Comparison of ENCODE assay signal across 27 mouse cellular contexts in genomic region chr14:55845506-55846294, GRCm38 (mm10). TPM values are rescaled to one million over a fixed set of nuclear protein-coding genes. Genes with fewer than 3 reads are reported as not detected.
DNase-seq lines count a peak whose midpoint lies in the region; ATAC-seq and TF ChIP-seq lines count a peak whose summit lies in the region.
"Had no signal": no experiment of that assay in that cellular context is flagged by ENCODE, and none has a peak within 500 bp of the region (broad histone marks: within the 10 kb centered on the region; RNA-seq: fewer than 3 reads in every experiment).

No protein-coding gene starts in this region.

- H3K27ac ChIP-seq in kidney, embryonic 15.5 days, result no peak overlapping the region
- no peak overlapping the region for H3K27ac ChIP-seq in kidney, embryonic 14.5 days (ENCODE audit: low read depth, low read length)
- H3K27ac ChIP-seq in kidney, postnatal 0 days, result peak overlapping the region; percentile 42; the same call in 1 of the 2 replicates
- H3K27ac ChIP-seq in liver, embryonic 15.5 days (replicated peaks), result no peak overlapping the region
- H3K27ac ChIP-seq in layer of hippocampus, adult 2 months, result no peak overlapping the region
- H3K27ac ChIP-seq: forebrain, embryonic 13.5 days; hindbrain, embryonic 13.5 days; left cerebral cortex, adult 2 months; limb, embryonic 13.5 days; midbrain, embryonic 12.5 days had no signal

- 57% methylated on average over 9 of the region's 9 CpGs for WGBS in kidney, embryonic 15.5 days
- WGBS in kidney, embryonic 14.5 days, result 59% methylated on average over 9 of the region's 9 CpGs
- 54% methylated on average over 9 of the region's 9 CpGs for WGBS in kidney, postnatal 0 days
- WGBS in liver, embryonic 15.5 days (ENCODE audit: insufficient replicate concordance), result 63% methylated on average over 9 of the region's 9 CpGs

- TF ChIP-seq CTCF in kidney, postnatal 0 days (IDR thresholded peaks at IDR 0.05; ENCODE audit: low read depth), result no peak
- TF ChIP-seq CTCF in layer of hippocampus, adult 2 months (conservative IDR thresholded peaks at IDR 0.05), result no peak

- DNase-seq in adipocyte (ENCODE audit: low spot score), result peak; percentile 52
- DNase-seq in kidney, postnatal 0 days (ENCODE audit: low spot score), result no peak
- no peak for DNase-seq in layer of hippocampus, postnatal 36 days
- DNase-seq in layer of hippocampus, adult 2 months (ENCODE audit: low spot score in 2 of 2), result no peak
- DNase-seq: adrenal gland, adult 2 months; adrenal gland, postnatal 36 days; B cell, adult 2 months; cerebellum, adult 2 months; cerebellum, postnatal 25 days; gastrocnemius, postnatal 10 days; heart, postnatal 4 days; lung, adult 18-20 months; lung, postnatal 4 days; right cerebral cortex, postnatal 14 days; thymus, adult 18-20 months; thymus, postnatal 25 days had no signal

- no peaks in the 10 kb centered on the region for H3K36me3 ChIP-seq in kidney, embryonic 15.5 days
- H3K36me3 ChIP-seq in kidney, embryonic 14.5 days (ENCODE audit: control insufficient read depth, insufficient read depth, low read length), result no peaks in the 10 kb centered on the region
- H3K36me3 ChIP-seq in kidney, postnatal 0 days (ENCODE audit: insufficient read depth, low read length), result no peaks in the 10 kb centered on the region
- H3K36me3 ChIP-seq in liver, embryonic 15.5 days (replicated peaks), result no peaks in the 10 kb centered on the region
- H3K36me3 ChIP-seq: hindbrain, embryonic 13.5 days; limb, embryonic 13.5 days; midbrain, embryonic 12.5 days had no signal

- no peaks in the 10 kb centered on the region for H3K4me1 ChIP-seq in kidney, embryonic 15.5 days
- H3K4me1 ChIP-seq in kidney, embryonic 14.5 days (ENCODE audit: control insufficient read depth, insufficient read depth, low read length), result no peaks in the 10 kb centered on the region
- H3K4me1 ChIP-seq in kidney, postnatal 0 days (replicated peaks; ENCODE audit: insufficient read depth, low read length), result no peaks in the 10 kb centered on the region
- no peaks in the 10 kb centered on the region for H3K4me1 ChIP-seq in liver, embryonic 15.5 days (replicated peaks)
- H3K4me1 ChIP-seq: forebrain, embryonic 13.5 days; hindbrain, embryonic 13.5 days; midbrain, embryonic 12.5 days had no signal

- H3K9ac ChIP-seq in kidney, embryonic 15.5 days, result no peak overlapping the region
- no peak overlapping the region for H3K9ac ChIP-seq in kidney, embryonic 14.5 days (ENCODE audit: low read depth, low read length)
- H3K9ac ChIP-seq in kidney, postnatal 0 days (ENCODE audit: low read depth, low read length), result no peak overlapping the region
- no peak overlapping the region for H3K9ac ChIP-seq in liver, embryonic 15.5 days
- H3K9ac ChIP-seq: forebrain, embryonic 13.5 days; hindbrain, embryonic 13.5 days; limb, embryonic 13.5 days; midbrain, embryonic 12.5 days had no signal

- peak; percentile 56 for ATAC-seq in kidney, embryonic 15.5 days (replicated peaks; ENCODE audit: low FRiP score)
- no peak for ATAC-seq in kidney, embryonic 14.5 days (ENCODE audit: low FRiP score, low TSS enrichment)
- peak; percentile 73; the same call in 1 of the 2 replicates for ATAC-seq in kidney, postnatal 0 days (replicated peaks; ENCODE audit: low FRiP score, low read depth)
- ATAC-seq in liver, embryonic 15.5 days (ENCODE audit: insufficient read depth), result peak; percentile 56
- ATAC-seq: forebrain, embryonic 13.5 days; intestine, embryonic 16.5 days; lung, postnatal 0 days had no signal

- no peaks in the 10 kb centered on the region for H3K9me3 ChIP-seq in kidney, embryonic 15.5 days (replicated peaks)
- H3K9me3 ChIP-seq in kidney, embryonic 14.5 days (ENCODE audit: control insufficient read depth, low read length), result no peaks in the 10 kb centered on the region
- H3K9me3 ChIP-seq in kidney, postnatal 0 days (replicated peaks; ENCODE audit: low read length), result no peaks in the 10 kb centered on the region
- H3K9me3 ChIP-seq in liver, embryonic 15.5 days (replicated peaks), result no peaks in the 10 kb centered on the region
- H3K9me3 ChIP-seq: forebrain, embryonic 13.5 days; hindbrain, embryonic 13.5 days; limb, embryonic 13.5 days; megakaryocyte, embryonic 14.5 days; midbrain, embryonic 12.5 days had no signal

- no peaks in the 10 kb centered on the region for H3K27me3 ChIP-seq in kidney, embryonic 15.5 days
- H3K27me3 ChIP-seq in kidney, embryonic 14.5 days (ENCODE audit: control insufficient read depth, insufficient read depth, low read length), result no peaks in the 10 kb centered on the region
- H3K27me3 ChIP-seq in kidney, postnatal 0 days (ENCODE audit: insufficient read depth, low read length), result no peaks in the 10 kb centered on the region
- 0 out of 2 replicates have a peak, but pooled peaks cover under 1% of the 10 kb centered on the region for H3K27me3 ChIP-seq in liver, embryonic 15.5 days
- H3K27me3 ChIP-seq: forebrain, embryonic 13.5 days; hindbrain, embryonic 13.5 days; limb, embryonic 13.5 days; midbrain, embryonic 12.5 days had no signal

- H3K4me3 ChIP-seq in kidney, embryonic 15.5 days (replicated peaks), result no peak overlapping the region
- no peak overlapping the region for H3K4me3 ChIP-seq in kidney, embryonic 14.5 days (ENCODE audit: low read length)
- H3K4me3 ChIP-seq in kidney, postnatal 0 days (replicated peaks; ENCODE audit: low read depth, low read length), result no peak overlapping the region
- no peak overlapping the region for H3K4me3 ChIP-seq in liver, embryonic 15.5 days (replicated peaks)
- H3K4me3 ChIP-seq in layer of hippocampus, adult 2 months, result no peak overlapping the region
- H3K4me3 ChIP-seq: forebrain, embryonic 13.5 days; hindbrain, embryonic 13.5 days; left cerebral cortex, adult 2 months; limb, embryonic 13.5 days; megakaryocyte, embryonic 14.5 days; midbrain, embryonic 12.5 days had no signal

- no peak overlapping the region for H3K4me2 ChIP-seq in kidney, embryonic 15.5 days
- H3K4me2 ChIP-seq in kidney, embryonic 14.5 days (replicated peaks; ENCODE audit: low read depth, low read length), result no peak overlapping the region
- H3K4me2 ChIP-seq in kidney, postnatal 0 days (ENCODE audit: low read length), result no peak overlapping the region
- no peak overlapping the region for H3K4me2 ChIP-seq in liver, embryonic 15.5 days
- H3K4me2 ChIP-seq: forebrain, embryonic 13.5 days; hindbrain, embryonic 13.5 days; limb, embryonic 13.5 days; midbrain, embryonic 12.5 days had no signal

RNA-seq across cellular contexts. Expression of gene Nynrin, which starts 8.1 kb away (rescaled TPM):
- 20.7 and 22.4 TPM in 2 replicates for polyA plus RNA-seq in kidney, embryonic 15.5 days (2015; fragmentation: Nextera tagmentation; extraction: Ambion mirVana)
- 11.0 and 15.6 TPM in 2 replicates for polyA plus RNA-seq in kidney, embryonic 14.5 days (2014; fragmentation: Nextera tagmentation; extraction: Ambion mirVana)
- polyA plus RNA-seq in kidney, postnatal 0 days (2015; fragmentation: Nextera tagmentation; extraction: Ambion mirVana), result 8.4 and 8.9 TPM in 2 replicates
- 2.0 and 2.1 TPM in 2 replicates for polyA plus RNA-seq in liver, embryonic 15.5 days (2015; fragmentation: Nextera tagmentation; extraction: Ambion mirVana)
- total RNA-seq in layer of hippocampus, postnatal 36 days (2021), result 1 to 10 TPM; 6.7 to 7.3 TPM
- total RNA-seq in layer of hippocampus, adult 2 months (2021), result 1 to 10 TPM; 7.9 to 8.9 TPM

RNA-seq across cellular contexts. Expression of gene Nfatc4, which starts 22.8 kb away (rescaled TPM):
- polyA plus RNA-seq in kidney, embryonic 15.5 days (2015; fragmentation: Nextera tagmentation; extraction: Ambion mirVana), result 32.2 and 39.9 TPM in 2 replicates
- polyA plus RNA-seq in kidney, embryonic 14.5 days (2014; fragmentation: Nextera tagmentation; extraction: Ambion mirVana), result 26.3 and 33.8 TPM in 2 replicates
- 16.8 and 19.7 TPM in 2 replicates for polyA plus RNA-seq in kidney, postnatal 0 days (2015; fragmentation: Nextera tagmentation; extraction: Ambion mirVana)
- polyA plus RNA-seq in liver, embryonic 15.5 days (2015; fragmentation: Nextera tagmentation; extraction: Ambion mirVana), result 0.67 and 0.86 TPM in 2 replicates
- 1 to 10 TPM; 1.2 to 1.9 TPM for total RNA-seq in layer of hippocampus, postnatal 36 days (2021)
- total RNA-seq in layer of hippocampus, adult 2 months (2021), result 1 to 10 TPM; 2.6 TPM

RNA-seq across cellular contexts. Expression of gene Cbln3, which starts 38.5 kb away (rescaled TPM):
- polyA plus RNA-seq in kidney, embryonic 15.5 days (2015; fragmentation: Nextera tagmentation; extraction: Ambion mirVana), result 0.33 and 0.65 TPM in 2 replicates
- polyA plus RNA-seq in kidney, embryonic 14.5 days (2014; fragmentation: Nextera tagmentation; extraction: Ambion mirVana), result 0.23 and 0.31 TPM in 2 replicates
- polyA plus RNA-seq in kidney, postnatal 0 days (2015; fragmentation: Nextera tagmentation; extraction: Ambion mirVana), result 0.20 and 0.28 TPM in 2 replicates
- polyA plus RNA-seq in liver, embryonic 15.5 days (2015; fragmentation: Nextera tagmentation; extraction: Ambion mirVana), result 0.20 and 0.31 TPM in 2 replicates
- total RNA-seq in layer of hippocampus, postnatal 36 days (2021), result under 1 TPM; 0.37 to 0.43 TPM
- under 1 TPM; 0.32 to 0.54 TPM for total RNA-seq in layer of hippocampus, adult 2 months (2021)

RNA-seq across cellular contexts. Expression of gene Khnyn, which starts 39.0 kb away (rescaled TPM):
- polyA plus RNA-seq in kidney, embryonic 15.5 days (2015; fragmentation: Nextera tagmentation; extraction: Ambion mirVana), result 18.0 and 19.5 TPM in 2 replicates
- 7.0 and 9.7 TPM in 2 replicates for polyA plus RNA-seq in kidney, embryonic 14.5 days (2014; fragmentation: Nextera tagmentation; extraction: Ambion mirVana)
- polyA plus RNA-seq in kidney, postnatal 0 days (2015; fragmentation: Nextera tagmentation; extraction: Ambion mirVana), result 8.1 and 9.8 TPM in 2 replicates
- 8.6 and 10.1 TPM in 2 replicates for polyA plus RNA-seq in liver, embryonic 15.5 days (2015; fragmentation: Nextera tagmentation; extraction: Ambion mirVana)
- total RNA-seq in layer of hippocampus, postnatal 36 days (2021), result 10 to 100 TPM; 10.6 to 11.7 TPM
- total RNA-seq in layer of hippocampus, adult 2 months (2021), result 10 to 100 TPM; 13.2 to 14.7 TPM

RNA-seq across cellular contexts. Expression of gene Sdr39u1, which starts 54.4 kb away (rescaled TPM):
- 56.6 and 63.8 TPM in 2 replicates for polyA plus RNA-seq in kidney, embryonic 15.5 days (2015; fragmentation: Nextera tagmentation; extraction: Ambion mirVana)
- 61.3 and 64.7 TPM in 2 replicates for polyA plus RNA-seq in kidney, embryonic 14.5 days (2014; fragmentation: Nextera tagmentation; extraction: Ambion mirVana)
- 85.3 and 86.0 TPM in 2 replicates for polyA plus RNA-seq in kidney, postnatal 0 days (2015; fragmentation: Nextera tagmentation; extraction: Ambion mirVana)
- 12.8 and 15.5 TPM in 2 replicates for polyA plus RNA-seq in liver, embryonic 15.5 days (2015; fragmentation: Nextera tagmentation; extraction: Ambion mirVana)
- 10 to 100 TPM; 68.5 to 70.7 TPM for total RNA-seq in layer of hippocampus, postnatal 36 days (2021)
- total RNA-seq in layer of hippocampus, adult 2 months (2021), result 10 to 100 TPM; 63.5 to 78.7 TPM
